Mouse (Mus musculus) limb, embryonic 15.5 days (tissue): ENCODE data around the gene Cyba. TPM values are rescaled to one million over a fixed set of nuclear protein-coding genes. Genes with fewer than 3 reads are reported as not detected.

Experiments used
- ATAC-seq: fragments of 200-750 bp; cut with Nextera tagmentation; 2 replicates; pipeline ENCODE4 v1.8.0; 2017; ENCODE audit warnings: low read depth, moderate TSS enrichment; ENCODE audit not compliant: insufficient number of reproducible peaks, low FRiP score, low TSS enrichment
- H3K27ac ChIP-seq: fragments of 300-500 bp; sonication (generic); 2 replicates; pipeline ENCODE4 v1.5.1; 2015; ENCODE audit warnings: moderate library complexity, mild to moderate bottlenecking, inconsistent platforms
- H3K27me3 ChIP-seq: fragments of 300-500 bp; sonication (generic); 2 replicates; pipeline ENCODE4 v1.6.1; 2015; ENCODE audit warnings: inconsistent platforms
- H3K36me3 ChIP-seq: fragments of 300-500 bp; sonication (generic); 2 replicates; pipeline ENCODE4 v1.6.1; 2015; ENCODE audit warnings: inconsistent platforms
- H3K4me1 ChIP-seq: fragments of 300-500 bp; sonication (generic); 2 replicates; pipeline ENCODE4 v1.6.1; 2015; ENCODE audit warnings: inconsistent platforms
- H3K4me2 ChIP-seq: fragments of 300-500 bp; sonication (generic); 2 replicates; pipeline ENCODE4 v1.6.1; 2015; ENCODE audit warnings: mild to moderate bottlenecking, inconsistent platforms
- H3K4me3 ChIP-seq: fragments of 300-500 bp; sonication (generic); 2 replicates; pipeline ENCODE4 v1.5.1; 2015; ENCODE audit warnings: mild to moderate bottlenecking, inconsistent platforms
- H3K9ac ChIP-seq: fragments of 300-500 bp; sonication (generic); 2 replicates; pipeline ENCODE4 v1.6.1; 2015; ENCODE audit warnings: inconsistent platforms
- H3K9me3 ChIP-seq: fragments of 300-500 bp; sonication (generic); 2 replicates; pipeline ENCODE4 v1.6.1; 2016; ENCODE audit warnings: inconsistent platforms
- WGBS: fragments of 180-500 bp; shearing (Covaris S2); methylation state at CpG from one replicate; pipeline ENCODE4 v1.1.7; 2015; 5-methylcytosine and 5-hydroxymethylcytosine counted together
- polyA plus RNA-seq: library from polyadenylated mRNA; unstranded; fragments of >200 nt; fragmentation: Nextera tagmentation; extraction: Ambion mirVana; gene quantifications from 2 replicates; pipeline ENCODE4 v1.2.1, GENCODE M21; 2015

Cyba gene
- polyA plus RNA-seq, 1 experiment from 2014 or later = 183 TPM

DNA sequence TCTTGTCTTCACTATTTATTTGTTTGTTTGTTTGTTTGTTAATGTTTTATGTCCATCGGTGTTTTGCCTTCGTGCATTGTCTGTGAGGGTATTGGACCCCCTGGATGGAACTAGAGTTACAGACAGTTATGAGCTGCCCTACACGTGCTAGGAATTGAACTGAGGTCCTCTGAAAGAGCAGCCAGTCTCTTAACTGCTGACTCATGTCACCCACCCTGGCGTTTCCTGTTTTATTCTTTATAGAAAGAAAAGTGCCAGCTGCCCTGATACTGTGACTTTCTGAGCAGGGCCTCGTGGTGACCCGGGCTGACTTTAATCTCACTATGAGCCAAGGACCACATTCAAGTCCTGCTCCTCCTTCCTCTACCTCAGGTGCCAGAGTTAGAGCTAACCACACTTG is 17.2 kb downstream of the Cyba start:
- WGBS = 90% methylated on average over 6 of the region's 6 CpGs
- H3K4me2 ChIP-seq = no peak overlapping the region
- H3K4me1 ChIP-seq = no peaks in the 10 kb centered on the region
- no peak overlapping the region for H3K4me3 ChIP-seq
- no peak overlapping the region for H3K9ac ChIP-seq
- ATAC-seq = no peak
- H3K27me3 ChIP-seq = no peaks in the 10 kb centered on the region
- no peaks in the 10 kb centered on the region for H3K9me3 ChIP-seq
- H3K36me3 ChIP-seq = peaks cover 82% of the 10 kb centered on the region
- no peak overlapping the region for H3K27ac ChIP-seq

GRCm38 (mm10) chr8:122414311-122414710 is 18.4 kb downstream of the Cyba start:
- no peak for ATAC-seq
- Histone ChIP-seq H3K27me3 (no peaks in the 10 kb centered on the region), H3K4me3 (no peak overlapping the region), H3K9ac (no peak overlapping the region), H3K27ac (no peak overlapping the region), H3K9me3 (no peaks in the 10 kb centered on the region), H3K4me2 (no peak overlapping the region), H3K36me3 (peaks cover 94% of the 10 kb centered on the region), H3K4me1 (no peaks in the 10 kb centered on the region)
- 88% methylated on average over 9 of the region's 9 CpGs for WGBS

- ATAC-seq = no peak
- H3K27ac ChIP-seq = no peak overlapping the region
- no peaks in the 10 kb centered on the region for H3K9me3 ChIP-seq
- no peaks in the 10 kb centered on the region for H3K27me3 ChIP-seq
- no peak overlapping the region for H3K4me3 ChIP-seq
- H3K4me2 ChIP-seq = no peak overlapping the region
- H3K36me3 ChIP-seq = peaks cover 97% of the 10 kb centered on the region
- H3K9ac ChIP-seq = no peak overlapping the region
- no peaks in the 10 kb centered on the region for H3K4me1 ChIP-seq
- 88% methylated on average over 7 of the region's 7 CpGs for WGBS
Observed at GRCm38 (mm10) chr8:122407678-122408077, 25.1 kb downstream of the Cyba start.

DNA sequence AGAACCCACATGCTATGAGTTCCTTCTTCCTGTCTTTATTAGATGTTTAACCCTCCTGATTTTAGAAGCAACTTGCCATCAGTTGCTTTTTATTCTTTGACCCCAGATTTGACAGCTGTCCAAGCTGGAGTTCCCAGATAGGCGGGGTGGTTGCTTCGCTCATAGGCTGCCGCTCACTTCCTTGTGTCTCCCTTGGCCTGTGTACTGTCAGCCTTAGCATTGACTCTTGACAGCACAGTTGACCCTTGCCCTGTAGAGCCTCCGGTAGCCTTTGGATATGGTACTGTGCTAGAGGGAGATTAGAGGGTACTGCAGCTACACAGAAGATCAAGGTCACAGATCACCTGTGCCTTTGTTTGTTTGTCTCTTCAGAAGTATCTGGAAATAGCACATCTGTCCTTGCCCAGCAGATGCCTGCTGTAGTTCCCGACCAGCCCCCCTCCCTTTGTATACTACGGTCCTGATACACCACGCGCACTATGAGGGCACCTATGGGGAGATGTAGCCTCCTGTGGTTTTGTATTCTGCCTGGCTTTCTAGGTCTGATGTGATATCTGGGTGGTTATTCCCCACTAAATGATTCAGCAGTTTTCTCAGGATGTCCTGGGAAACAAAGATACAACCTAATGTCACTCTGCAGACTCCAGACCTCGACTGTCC is 27.5 kb downstream of the Cyba start:
- no peak for ATAC-seq
- H3K4me2 ChIP-seq = no peak overlapping the region
- H3K4me3 ChIP-seq = no peak overlapping the region
- H3K36me3 ChIP-seq = peaks cover 97% of the 10 kb centered on the region
- WGBS = 91% methylated on average over 9 of the region's 9 CpGs
- no peak overlapping the region for H3K27ac ChIP-seq
- no peaks in the 10 kb centered on the region for H3K4me1 ChIP-seq
- no peak overlapping the region for H3K9ac ChIP-seq
- H3K9me3 ChIP-seq = no peaks in the 10 kb centered on the region
- no peaks in the 10 kb centered on the region for H3K27me3 ChIP-seq

- no peak for ATAC-seq
- H3K27me3 ChIP-seq = no peaks in the 10 kb centered on the region
- no peaks in the 10 kb centered on the region for H3K4me1 ChIP-seq
- no peak overlapping the region for H3K4me3 ChIP-seq
- no peak overlapping the region for H3K9ac ChIP-seq
- 95% methylated on average over 9 of the region's 9 CpGs for WGBS
- no peak overlapping the region for H3K27ac ChIP-seq
- no peaks in the 10 kb centered on the region for H3K9me3 ChIP-seq
- H3K4me2 ChIP-seq = no peak overlapping the region
- H3K36me3 ChIP-seq = peaks cover 92% of the 10 kb centered on the region
Observed at GRCm38 (mm10) chr8:122398186-122398585, 34.5 kb downstream of the Cyba start.

DNA sequence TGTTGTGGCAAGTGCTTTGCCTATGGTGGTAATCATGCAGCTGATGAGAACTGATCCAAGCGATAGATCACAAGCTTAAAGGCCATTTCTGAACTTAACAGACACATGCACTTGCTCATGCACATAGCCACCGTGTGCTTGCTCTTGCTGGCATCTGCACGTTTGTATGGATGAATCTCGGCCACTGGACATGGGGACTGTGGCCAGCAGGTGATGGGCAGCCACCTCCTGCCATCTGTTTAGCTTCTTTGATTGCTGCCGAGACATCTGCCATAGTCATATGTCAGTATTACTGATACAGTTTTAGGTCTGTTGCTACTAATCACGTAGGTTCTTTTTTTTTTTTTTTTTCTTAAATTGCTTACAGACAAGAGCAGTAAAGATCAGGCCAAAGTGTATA is 37.4 kb downstream of the Cyba start:
- no peak for ATAC-seq
- 83% methylated on average over 6 of the region's 6 CpGs for WGBS
- Histone ChIP-seq H3K36me3 (peaks cover 86% of the 10 kb centered on the region), H3K27ac (no peak overlapping the region), H3K27me3 (no peaks in the 10 kb centered on the region), H3K4me1 (no peaks in the 10 kb centered on the region), H3K4me3 (no peak overlapping the region), H3K9me3 (no peaks in the 10 kb centered on the region), H3K9ac (no peak overlapping the region), H3K4me2 (no peak overlapping the region)

DNA sequence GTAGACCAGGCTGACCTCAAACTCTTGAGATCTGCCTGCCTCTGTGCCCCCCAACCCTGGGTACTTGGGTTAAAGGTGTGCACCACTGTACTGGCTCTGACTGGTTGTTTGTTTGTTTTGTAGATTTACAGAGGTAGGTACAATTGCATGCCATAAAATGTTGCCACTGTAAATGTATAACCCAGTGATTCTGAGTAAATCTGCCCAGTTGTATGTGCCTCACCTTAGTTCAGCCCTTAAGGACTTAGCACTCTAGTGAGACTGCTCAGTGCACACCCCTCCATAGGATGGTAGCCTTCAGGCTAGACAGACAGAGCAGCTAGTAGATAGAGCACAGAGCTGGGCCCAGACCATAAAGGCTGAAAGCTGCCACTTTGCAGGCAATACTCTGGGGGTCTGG is 39.0 kb downstream of the Cyba start:
- Histone ChIP-seq H3K9me3 (no peaks in the 10 kb centered on the region), H3K36me3 (peaks cover 84% of the 10 kb centered on the region), H3K27me3 (no peaks in the 10 kb centered on the region), H3K4me3 (no peak overlapping the region), H3K27ac (no peak overlapping the region), H3K9ac (no peak overlapping the region), H3K4me1 (no peaks in the 10 kb centered on the region), H3K4me2 (no peak overlapping the region)
- ATAC-seq = no peak

DNA sequence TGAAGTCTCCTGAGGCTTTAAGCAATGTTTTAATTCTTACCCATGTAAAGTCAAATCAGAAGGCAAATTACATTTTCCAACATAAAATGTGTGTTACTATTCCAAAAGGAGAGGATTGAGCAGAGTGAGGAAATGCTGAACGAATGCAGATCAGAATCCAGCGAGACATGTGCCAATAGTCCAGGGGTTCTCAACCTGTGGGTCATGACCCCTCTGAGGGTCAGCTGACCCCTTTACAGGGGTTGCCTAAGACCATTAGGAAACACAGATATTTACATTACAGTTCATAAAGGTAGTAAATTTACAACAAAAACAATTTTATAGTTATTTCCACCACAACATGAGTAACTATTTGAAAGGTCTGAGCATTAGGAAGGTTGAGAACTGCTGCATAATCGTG is 42.0 kb downstream of the Cyba start:
- H3K27me3 ChIP-seq = no peaks in the 10 kb centered on the region
- peaks cover 91% of the 10 kb centered on the region for H3K36me3 ChIP-seq
- 90% methylated on average over 3 of the region's 3 CpGs for WGBS
- no peak overlapping the region for H3K9ac ChIP-seq
- H3K4me3 ChIP-seq = no peak overlapping the region
- no peaks in the 10 kb centered on the region for H3K9me3 ChIP-seq
- ATAC-seq = no peak
- no peak overlapping the region for H3K27ac ChIP-seq
- no peak overlapping the region for H3K4me2 ChIP-seq
- no peaks in the 10 kb centered on the region for H3K4me1 ChIP-seq

DNA sequence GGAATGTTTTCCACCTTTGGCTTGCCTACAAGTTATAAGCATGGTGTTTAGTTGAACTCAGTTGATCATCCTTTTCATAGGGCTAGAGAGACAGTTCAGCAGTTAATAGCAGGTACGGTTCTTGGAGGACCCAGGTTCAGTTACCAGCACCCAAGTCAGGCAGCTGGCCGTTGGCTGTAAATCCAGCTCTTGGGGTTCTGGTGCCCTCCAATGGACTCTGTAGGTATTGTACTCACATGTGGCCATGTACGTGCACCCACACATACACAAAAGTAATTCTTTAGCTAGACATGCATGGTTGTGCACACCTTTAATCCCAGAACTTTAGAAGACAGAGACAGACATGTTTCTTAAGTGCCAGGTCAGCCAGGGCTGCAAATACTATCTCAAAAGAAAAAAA is 43.4 kb downstream of the Cyba start:
- Histone ChIP-seq H3K4me3 (no peak overlapping the region), H3K9me3 (no peaks in the 10 kb centered on the region), H3K27ac (no peak overlapping the region), H3K36me3 (peaks cover 90% of the 10 kb centered on the region), H3K4me2 (no peak overlapping the region), H3K27me3 (no peaks in the 10 kb centered on the region), H3K9ac (no peak overlapping the region), H3K4me1 (no peaks in the 10 kb centered on the region)
- 85% methylated on average over 3 of the region's 3 CpGs for WGBS
- ATAC-seq = no peak

GRCm38 (mm10) chr8:122383039-122383438 is 49.7 kb downstream of the Cyba start:
- WGBS = 74% methylated on average over 4 of the region's 4 CpGs
- no peak overlapping the region for H3K9ac ChIP-seq
- H3K27ac ChIP-seq = no peak overlapping the region
- no peak for ATAC-seq
- no peaks in the 10 kb centered on the region for H3K27me3 ChIP-seq
- H3K4me1 ChIP-seq = peaks cover 6% of the 10 kb centered on the region
- H3K4me2 ChIP-seq = no peak overlapping the region
- no peak overlapping the region for H3K4me3 ChIP-seq
- H3K9me3 ChIP-seq = no peaks in the 10 kb centered on the region
- H3K36me3 ChIP-seq = peaks cover 68% of the 10 kb centered on the region

- Histone ChIP-seq H3K36me3 (peaks cover 19% of the 10 kb centered on the region), H3K4me2 (peak within 1 kb of the TSS; percentile 74), H3K4me1 (peaks cover 19% of the 10 kb centered on the region), H3K9me3 (no peaks in the 10 kb centered on the region), H3K27me3 (no peaks in the 10 kb centered on the region), H3K4me3 (peak within 1 kb of the TSS; percentile 85), H3K27ac (peak within 1 kb of the TSS; percentile 96), H3K9ac (peak within 1 kb of the TSS; percentile 86)
- peak; percentile 91 for ATAC-seq
- WGBS = under 1% methylated on average over 101 of the region's 107 CpGs
Observed at GRCm38 (mm10) chr8:122376365-122377231, 56.1 kb downstream of the Cyba start, which contains the start of gene Zc3h18. Gene Zc3h18, plus strand, starts transcription at chr8:122376609.

DNA sequence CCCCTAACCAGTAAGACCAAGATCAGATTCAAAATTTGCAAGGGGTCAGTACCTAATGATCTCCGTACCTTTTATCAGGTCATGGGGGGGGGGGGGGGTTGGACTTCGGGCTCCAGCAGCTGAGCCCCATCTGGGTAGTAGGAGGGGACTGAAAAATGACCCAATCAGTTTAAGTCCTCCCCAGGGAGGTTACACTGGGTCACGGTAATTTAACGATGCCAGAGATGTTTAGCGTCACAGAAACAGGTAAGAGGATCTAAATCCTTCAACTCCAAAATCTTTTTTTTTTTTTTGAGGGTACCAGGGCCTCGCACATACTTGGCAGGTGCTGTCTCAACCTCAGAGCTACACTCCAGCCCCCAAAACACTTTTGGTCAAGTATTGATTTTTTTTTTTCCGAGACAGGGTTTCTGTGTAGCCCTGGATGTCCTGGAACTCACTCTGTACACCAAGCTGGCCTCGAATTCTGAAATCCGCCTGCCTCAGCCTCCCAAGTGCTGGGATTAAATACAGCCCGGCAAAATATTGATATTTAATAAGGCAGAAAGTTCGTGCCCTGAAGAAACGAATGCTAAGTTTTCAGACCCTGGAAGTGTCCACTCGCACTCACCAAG is 56.9 kb downstream of the Cyba start:
- Histone ChIP-seq H3K4me1 (peaks cover 19% of the 10 kb centered on the region), H3K27ac (peak overlapping the region; percentile 63), H3K9me3 (no peaks in the 10 kb centered on the region), H3K9ac (0 out of 2 replicates have a peak overlapping the region, but pooled peaks have one; percentile 10), H3K4me3 (peak overlapping the region; percentile 85), H3K36me3 (peaks cover 17% of the 10 kb centered on the region), H3K4me2 (peak overlapping the region; percentile 74), H3K27me3 (no peaks in the 10 kb centered on the region)
- no peak for ATAC-seq
- WGBS = 16% methylated on average over 13 of the region's 13 CpGs
